ENCODE assay signal across 17 mouse cellular contexts in genomic region chr10:22159581-22160140, GRCm38 (mm10). TPM values are rescaled to one million over a fixed set of nuclear protein-coding genes. Genes with fewer than 3 reads are reported as not detected.
DNase-seq lines count a peak whose midpoint lies in the region; ATAC-seq and TF ChIP-seq lines count a peak whose summit lies in the region.
"Had no signal": no experiment of that assay in that cellular context is flagged by ENCODE, and none has a peak within 500 bp of the region (broad histone marks: within the 10 kb centered on the region; RNA-seq: fewer than 3 reads in every experiment).

No protein-coding gene starts in this region.

- H3K36me3 ChIP-seq in heart, embryonic 13.5 days: no peaks in the 10 kb centered on the region
- no peaks in the 10 kb centered on the region for H3K36me3 ChIP-seq in heart, embryonic 10.5 days
- H3K36me3 ChIP-seq in lung, postnatal 0 days (ENCODE audit: insufficient read depth, low read length): no peaks in the 10 kb centered on the region
- H3K36me3 ChIP-seq in limb, embryonic 12.5 days: no peaks in the 10 kb centered on the region
- H3K36me3 ChIP-seq: hindbrain, embryonic 15.5 days; liver, embryonic 13.5 days had no signal

- TF ChIP-seq EP300 in lung, postnatal 0 days (IDR thresholded peaks at IDR 0.05): no peak

- peak overlapping the region; percentile 58; the same call in 1 of the 2 replicates for H3K4me3 ChIP-seq in heart, embryonic 13.5 days
- no peak overlapping the region; the same call in 1 of the 2 replicates for H3K4me3 ChIP-seq in heart, embryonic 10.5 days
- no peak overlapping the region for H3K4me3 ChIP-seq in lung, postnatal 0 days (ENCODE audit: low read depth, low read length)
- H3K4me3 ChIP-seq in limb, embryonic 12.5 days (replicated peaks): no peak overlapping the region; the same call in 1 of the 2 replicates
- H3K4me3 ChIP-seq: hindbrain, embryonic 15.5 days; liver, embryonic 13.5 days had no signal

- no peak overlapping the region for H3K9ac ChIP-seq in heart, embryonic 13.5 days
- no peak overlapping the region for H3K9ac ChIP-seq in lung, postnatal 0 days (replicated peaks; ENCODE audit: low read depth)
- no peak overlapping the region for H3K9ac ChIP-seq in limb, embryonic 12.5 days (replicated peaks)
- H3K9ac ChIP-seq: forebrain, postnatal 0 days; hindbrain, embryonic 15.5 days; liver, embryonic 13.5 days had no signal

- H3K4me1 ChIP-seq in heart, embryonic 13.5 days: peaks cover 11% of the 10 kb centered on the region
- H3K4me1 ChIP-seq in heart, embryonic 10.5 days: peaks cover 11% of the 10 kb centered on the region
- no peaks in the 10 kb centered on the region for H3K4me1 ChIP-seq in lung, postnatal 0 days (ENCODE audit: insufficient read depth, low read depth, low read length)
- H3K4me1 ChIP-seq in limb, embryonic 12.5 days (replicated peaks): peaks cover 5% of the 10 kb centered on the region
- H3K4me1 ChIP-seq: liver, embryonic 13.5 days had no signal

- no peaks in the 10 kb centered on the region for H3K9me3 ChIP-seq in heart, embryonic 13.5 days
- H3K9me3 ChIP-seq in heart, embryonic 10.5 days: no peaks in the 10 kb centered on the region
- H3K9me3 ChIP-seq in lung, postnatal 0 days (ENCODE audit: low read length): no peaks in the 10 kb centered on the region
- no peaks in the 10 kb centered on the region for H3K9me3 ChIP-seq in limb, embryonic 12.5 days
- H3K9me3 ChIP-seq: hindbrain, embryonic 15.5 days; liver, embryonic 13.5 days had no signal

- no peak for DNase-seq in heart, embryonic 10.5 days (ENCODE audit: low spot score)
- DNase-seq in lung, postnatal 0 days (ENCODE audit: low spot score): no peak
- DNase-seq in lung, adult 18-20 months: no peak
- peak; percentile 57 for DNase-seq in R1 (ENCODE audit: low read depth, low spot score)
- no peak for DNase-seq in cerebellum, postnatal 36 days
- DNase-seq in adrenal gland, adult 8-10 months: no peak
- DNase-seq: cerebellum, adult 9-10 months; forebrain, postnatal 0 days; gastrocnemius, postnatal 14 days; kidney, adult 2 months; liver, embryonic 13.5 days; right cerebral cortex, postnatal 25 days had no signal

- no peak for TF ChIP-seq CTCF in lung, postnatal 0 days (IDR thresholded peaks at IDR 0.05)

- peak overlapping the region; percentile 76; the same call in 1 of the 2 replicates for H3K4me2 ChIP-seq in heart, embryonic 13.5 days
- H3K4me2 ChIP-seq in lung, postnatal 0 days (replicated peaks; ENCODE audit: low read depth, low read length): peak overlapping the region; percentile 55; the same call in 1 of the 2 replicates
- no peak overlapping the region for H3K4me2 ChIP-seq in limb, embryonic 12.5 days

- WGBS in heart, embryonic 13.5 days: 5% methylated on average over 23 of the region's 23 CpGs
- WGBS in heart, embryonic 10.5 days: 3% methylated on average over 23 of the region's 23 CpGs
- 13% methylated on average over 23 of the region's 23 CpGs for WGBS in lung, postnatal 0 days
- WGBS in limb, embryonic 12.5 days: 1% methylated on average over 23 of the region's 23 CpGs

- peaks cover 79% of the 10 kb centered on the region for H3K27me3 ChIP-seq in heart, embryonic 13.5 days (replicated peaks)
- peaks cover 78% of the 10 kb centered on the region for H3K27me3 ChIP-seq in heart, embryonic 10.5 days (ENCODE audit: insufficient read depth, poor library complexity, severe bottlenecking)
- peaks cover 27% of the 10 kb centered on the region for H3K27me3 ChIP-seq in lung, postnatal 0 days (replicated peaks; ENCODE audit: insufficient read depth, low read length)
- peaks cover 63% of the 10 kb centered on the region for H3K27me3 ChIP-seq in limb, embryonic 12.5 days

- H3K27ac ChIP-seq in heart, embryonic 13.5 days (replicated peaks): no peak overlapping the region
- H3K27ac ChIP-seq in heart, embryonic 10.5 days: no peak overlapping the region
- H3K27ac ChIP-seq in lung, postnatal 0 days (ENCODE audit: low read length): no peak overlapping the region
- no peak overlapping the region for H3K27ac ChIP-seq in limb, embryonic 12.5 days
- H3K27ac ChIP-seq: hindbrain, embryonic 15.5 days; liver, embryonic 13.5 days had no signal

- ATAC-seq in heart, embryonic 13.5 days (ENCODE audit: extremely low read depth, insufficient number of reproducible peaks, low FRiP score, low TSS enrichment): no peak
- no peak for ATAC-seq in lung, postnatal 0 days
- ATAC-seq in limb, embryonic 12.5 days (ENCODE audit: insufficient number of reproducible peaks, insufficient read depth, low FRiP score, low TSS enrichment, low read depth): 0 out of 2 replicates have a peak, but pooled peaks have one; percentile 19

RNA-seq across cellular contexts. Expression of gene H60b, which starts 1.3 kb away (rescaled TPM):
- polyA plus RNA-seq in heart, embryonic 13.5 days (2015; fragmentation: Nextera tagmentation; extraction: Ambion mirVana): 0.25 and 0.50 TPM in 2 replicates
- polyA plus RNA-seq in heart, embryonic 10.5 days (2016; fragmentation: Nextera tagmentation; extraction: Ambion mirVana): 0.35 and 1.4 TPM in 2 replicates
- 0.19 and 0.25 TPM in 2 replicates for polyA plus RNA-seq in lung, postnatal 0 days (2015; fragmentation: Nextera tagmentation; extraction: Ambion mirVana)
- 0.22 and 0.49 TPM in 2 replicates for polyA plus RNA-seq in limb, embryonic 12.5 days (2016; fragmentation: Nextera tagmentation; extraction: Ambion mirVana)
- total RNA-seq in adrenal gland, adult 8-10 months (2022): under 1 TPM in 1 of 4 experiments, not detected in 3; 0.38 TPM
- total RNA-seq: gastrocnemius, postnatal 14 days; megakaryocyte progenitor cell, adult 5-6 weeks had no signal

RNA-seq across cellular contexts. Expression of gene Raet1e, which starts 1.3 kb away (rescaled TPM):
- 2.9 and 3.5 TPM in 2 replicates for polyA plus RNA-seq in heart, embryonic 13.5 days (2015; fragmentation: Nextera tagmentation; extraction: Ambion mirVana)
- 9.6 and 12.1 TPM in 2 replicates for polyA plus RNA-seq in heart, embryonic 10.5 days (2016; fragmentation: Nextera tagmentation; extraction: Ambion mirVana)
- polyA plus RNA-seq in lung, postnatal 0 days (2015; fragmentation: Nextera tagmentation; extraction: Ambion mirVana): 4.6 and 5.1 TPM in 2 replicates
- 14.1 and 14.5 TPM in 2 replicates for polyA plus RNA-seq in limb, embryonic 12.5 days (2016; fragmentation: Nextera tagmentation; extraction: Ambion mirVana)
- total RNA-seq in adrenal gland, adult 8-10 months (2022): 1 to 10 TPM in 2 of 4 experiments, not detected in 2; 2.4 to 3.8 TPM
- total RNA-seq: forebrain, postnatal 0 days; left cerebral cortex, postnatal 14 days had no signal

RNA-seq across cellular contexts. Expression of gene E030030I06Rik, which starts 10.6 kb away (rescaled TPM):
- polyA plus RNA-seq in heart, embryonic 13.5 days (2015; fragmentation: Nextera tagmentation; extraction: Ambion mirVana): 12.3 and 16.2 TPM in 2 replicates
- polyA plus RNA-seq in heart, embryonic 10.5 days (2016; fragmentation: Nextera tagmentation; extraction: Ambion mirVana): 18.6 and 22.0 TPM in 2 replicates
- polyA plus RNA-seq in lung, postnatal 0 days (2015; fragmentation: Nextera tagmentation; extraction: Ambion mirVana): 20.9 and 21.7 TPM in 2 replicates
- 18.6 and 22.9 TPM in 2 replicates for polyA plus RNA-seq in limb, embryonic 12.5 days (2016; fragmentation: Nextera tagmentation; extraction: Ambion mirVana)
- 1 to 10 TPM; 3.8 to 8.9 (median 7.0) TPM for total RNA-seq in adrenal gland, adult 8-10 months (2022)
- total RNA-seq: forebrain, postnatal 0 days had no signal
